29 mouse cellular contexts compared by ENCODE assay signal in the genomic region with DNA sequence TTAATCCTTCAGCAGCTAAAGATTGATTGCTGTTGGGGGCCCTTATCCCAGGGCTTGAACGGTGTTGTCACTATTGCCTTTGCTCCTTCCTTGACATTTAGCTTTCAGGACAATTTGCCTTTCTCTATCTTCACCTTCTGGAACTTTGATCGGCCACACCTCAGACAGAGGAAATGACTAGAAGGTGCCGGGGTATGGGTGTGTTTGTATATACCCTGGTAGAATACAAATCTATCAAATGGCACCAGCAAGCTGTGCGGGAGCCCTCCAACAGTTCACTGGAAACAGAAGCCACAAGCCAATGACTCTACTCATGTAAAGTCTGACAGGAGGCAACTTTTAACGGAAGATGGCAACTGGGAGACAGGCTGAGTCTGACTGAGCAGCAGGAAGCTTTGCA. TPM values are rescaled to one million over a fixed set of nuclear protein-coding genes. Genes with fewer than 3 reads are reported as not detected.
A peak's percentile ranks its signal among the peaks of the same experiment; 100 is the strongest.
DNase-seq lines count a peak whose midpoint lies in the region; ATAC-seq and TF ChIP-seq lines count a peak whose summit lies in the region.
"Had no signal": no experiment of that assay in that cellular context is flagged by ENCODE, and none has a peak within 500 bp of the region (broad histone marks: within the 10 kb centered on the region; RNA-seq: fewer than 3 reads in every experiment).

No protein-coding gene starts in this region.

- no peak for TF ChIP-seq POLR2A in thymus, adult 2 months (IDR thresholded peaks at IDR 0.05; ENCODE audit: control insufficient read depth, extremely low read depth, insufficient read depth, low read length, poor library complexity)

- intact Hi-C loops in heart, postnatal 14 days (cut with DNase I) = no loop called here
- intact Hi-C loops in left cerebral cortex, postnatal 4 days (cut with DNase I) = no loop called here

- peaks cover 2% of the 10 kb centered on the region; the same call in 1 of the 2 replicates for H3K4me1 ChIP-seq in thymus, adult 2 months (replicated peaks; ENCODE audit: control insufficient read depth, insufficient read depth, low read length)
- H3K4me1 ChIP-seq: forebrain, embryonic 15.5 days; heart, embryonic 13.5 days; hindbrain, embryonic 12.5 days had no signal

- no peak overlapping the region for H3K4me3 ChIP-seq in thymus, adult 2 months (ENCODE audit: control insufficient read depth, insufficient read depth, low read length)
- H3K4me3 ChIP-seq: forebrain, embryonic 15.5 days; heart, adult 2 months; heart, embryonic 13.5 days; hindbrain, embryonic 12.5 days; layer of hippocampus, adult 2 months; midbrain, embryonic 12.5 days had no signal

- DNase-seq in heart, adult 11 months = peak; percentile 71
- DNase-seq in heart, postnatal 14 days = no peak
- DNase-seq in thymus, adult 2 months = peak; percentile 27
- no peak for DNase-seq in gastrocnemius, postnatal 10 days
- no peak for DNase-seq in left cerebral cortex, postnatal 4 days
- DNase-seq in urinary bladder, adult 18-20 months (ENCODE audit: low spot score in 2 of 2) = no peak
- DNase-seq: adrenal gland, postnatal 10 days; cerebellum, adult 2 months; gastrocnemius, postnatal 25 days; heart, adult 2 months; kidney, adult 9 months; kidney, postnatal 25 days; liver, postnatal 0 days; lung, postnatal 10 days; right cerebral cortex, postnatal 14 days had no signal

- WGBS in thymus, adult 2 months = 31% methylated on average over 5 of the region's 5 CpGs

- ATAC-seq in inflammation-experienced regulatory T-cells, adult 6 months = peak; percentile 51
- ATAC-seq: forebrain, embryonic 15.5 days; liver, postnatal 0 days had no signal

- TF ChIP-seq CTCF in thymus, adult 2 months (IDR thresholded peaks at IDR 0.05; ENCODE audit: borderline replicate concordance, control insufficient read depth, extremely low read depth, insufficient read depth, low read length, poor library complexity) = no peak

- H3K27ac ChIP-seq in thymus, adult 2 months (ENCODE audit: control insufficient read depth, insufficient read depth, low read length) = no peak overlapping the region
- H3K27ac ChIP-seq: forebrain, embryonic 15.5 days; heart, adult 2 months; heart, embryonic 13.5 days; hindbrain, embryonic 12.5 days; layer of hippocampus, adult 2 months; midbrain, embryonic 12.5 days had no signal

- no peaks in the 10 kb centered on the region for H3K27me3 ChIP-seq in thymus, adult 2 months (ENCODE audit: control insufficient read depth, insufficient read depth, low read length)
- H3K27me3 ChIP-seq: CH12.LX; forebrain, embryonic 15.5 days; heart, embryonic 13.5 days; hindbrain, embryonic 12.5 days; midbrain, embryonic 12.5 days had no signal

- H3K36me3 ChIP-seq in thymus, adult 2 months (ENCODE audit: control insufficient read depth, insufficient read depth, low read length) = no peaks in the 10 kb centered on the region
- H3K36me3 ChIP-seq: forebrain, embryonic 15.5 days; G1E; heart, embryonic 13.5 days; hindbrain, embryonic 12.5 days; midbrain, embryonic 12.5 days had no signal

RNA-seq across cellular contexts. Expression of gene Xcl1, which starts 37.4 kb away (rescaled TPM):
- total RNA-seq in heart, postnatal 14 days (2021) = not detected
- polyA plus RNA-seq in inflammation-experienced regulatory T-cells, adult 6 months (2017; shearing (Covaris generic)) = 100 to 1,000 TPM in 1 of 3 experiments, 10 to 100 TPM in 1, 1 to 10 TPM in 1; 9.6 to 126 (median 11.3) TPM
- polyA plus RNA-seq in thymus, adult 2 months (2012; rRNA removed) = 1.9 and 2.8 TPM in 2 replicates
- not detected for total RNA-seq in gastrocnemius, postnatal 10 days (2021)
- total RNA-seq in left cerebral cortex, postnatal 4 days (2021) = not detected
- total RNA-seq: adrenal gland, postnatal 10 days; G1E; gastrocnemius, postnatal 25 days; heart, adult 2 months; heart, postnatal 25 days; layer of hippocampus, adult 2 months; layer of hippocampus, postnatal 25 days had no signal
- polyA plus RNA-seq: cerebellum, adult 2 months; embryonic facial prominence, embryonic 14.5 days; forebrain, embryonic 15.5 days; G1E; heart, embryonic 13.5 days; hindbrain, embryonic 12.5 days; limb, embryonic 11.5 days; midbrain, embryonic 12.5 days; neural tube, embryonic 11.5 days; stomach, embryonic 14.5 days had no signal

Comparison
In these comparisons a context has a peak if more than half of its experiments do, and no peak if none do; other contexts are left out.
1. DNase-seq: peak in heart, adult 11 months (single experiment) and thymus, adult 2 months (single experiment); none in heart, postnatal 14 days (0 of 2), gastrocnemius, postnatal 10 days (single experiment), left cerebral cortex, postnatal 4 days (single experiment) and urinary bladder, adult 18-20 months (0 of 2).